Mouse (Mus musculus) right cerebral cortex, adult 2 months (tissue): ENCODE measurements around the gene Dis3.
"Not testable (repeated sequence)": the region's sequence is repeated elsewhere in the genome, so short reads cannot be mapped to it uniquely, and the experiment has no call there.

Experiments used
- DNase-seq, 2 experiments: peaks; one replicate each; pipeline ENCODE4 v3.0.0; 2021 to 2022; ENCODE audit warnings: low spot score in 2 of 2

Dis3 gene

GRCm38 (mm10) chr14:99063091-99063490, 36.5 kb downstream of the Dis3 start:
- DNase-seq = no peak

GRCm38 (mm10) chr14:99060616-99061015, 39.0 kb downstream of the Dis3 start:
- peak; percentile 41 to 45 for DNase-seq

- DNase-seq = peak; percentile 40 to 41
These were observed 40.5 kb downstream of the Dis3 start for GRCm38 (mm10) chr14:99058959-99059586.

DNA sequence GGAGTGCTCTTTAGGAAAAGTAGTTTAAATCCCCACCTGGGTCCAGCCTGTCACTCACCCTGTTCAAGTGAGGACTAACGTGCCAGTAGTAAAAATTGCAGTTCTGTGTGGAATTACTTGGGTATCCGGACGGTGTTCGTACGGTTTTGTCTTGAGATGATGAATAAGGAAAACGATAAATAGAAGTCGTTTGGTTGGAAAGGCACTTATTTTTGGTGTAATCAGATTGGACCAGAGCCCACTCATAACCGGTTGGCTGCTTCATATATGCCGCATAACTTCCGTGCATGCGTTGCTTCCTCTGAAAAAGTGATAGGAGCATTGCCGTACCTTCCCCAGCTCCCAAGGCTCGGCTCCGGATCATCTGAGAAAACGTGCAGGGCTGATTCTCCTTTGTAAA, 52.8 kb downstream of the Dis3 start:
- DNase-seq = no peak

DNA sequence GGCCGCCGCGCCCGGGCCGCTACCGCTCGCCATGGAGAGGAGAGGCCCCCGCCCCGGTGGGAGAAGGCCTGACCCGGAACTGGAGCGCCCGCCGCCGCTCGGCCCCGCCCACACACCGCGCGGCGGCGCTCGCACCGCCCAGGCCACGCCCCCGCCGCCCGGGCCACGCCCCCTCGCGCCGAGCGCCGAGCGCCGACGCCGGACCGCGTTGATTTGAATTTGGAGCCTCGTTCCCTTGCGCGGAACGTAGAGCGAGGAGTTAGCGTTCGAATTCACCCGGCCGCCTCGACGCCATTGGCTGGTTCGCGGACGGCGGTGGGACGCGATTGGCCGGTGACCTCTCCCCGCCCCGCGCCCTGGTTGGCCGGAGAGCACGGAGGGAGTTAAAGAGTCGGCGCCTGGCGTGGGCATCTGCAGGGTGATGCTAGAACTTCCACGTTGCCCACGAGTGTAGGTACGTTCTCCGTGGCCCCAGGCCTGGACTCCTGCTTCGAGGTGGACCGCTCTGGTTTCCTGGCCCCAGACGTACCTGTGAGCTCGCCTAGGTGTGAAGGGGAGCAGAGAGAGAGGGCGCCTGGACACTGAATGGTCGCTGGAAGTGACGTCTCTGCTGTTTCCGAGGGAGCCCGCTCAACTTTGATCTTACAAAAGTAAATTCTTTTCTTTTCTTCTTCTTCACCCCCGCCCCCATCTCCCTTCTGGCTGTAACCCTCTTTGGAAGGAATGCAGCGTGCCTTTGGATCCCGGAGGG, 53.4 kb downstream of the Dis3 start, which contains the start of the genes Mzt1 and Bora:
Gene Mzt1, minus strand, starts transcription at position 104 of the 751 bp plus-strand sequence.
Gene Bora, plus strand, starts transcription at position 192 of the 751 bp plus-strand sequence.
- peak; percentile 88 to 92 for DNase-seq

- no peak for DNase-seq
These were observed 54.1 kb downstream of the Dis3 start for GRCm38 (mm10) chr14:99045378-99046030.

- no peak for DNase-seq
These were observed 54.9 kb downstream of the Dis3 start for GRCm38 (mm10) chr14:99044718-99045117.

DNA sequence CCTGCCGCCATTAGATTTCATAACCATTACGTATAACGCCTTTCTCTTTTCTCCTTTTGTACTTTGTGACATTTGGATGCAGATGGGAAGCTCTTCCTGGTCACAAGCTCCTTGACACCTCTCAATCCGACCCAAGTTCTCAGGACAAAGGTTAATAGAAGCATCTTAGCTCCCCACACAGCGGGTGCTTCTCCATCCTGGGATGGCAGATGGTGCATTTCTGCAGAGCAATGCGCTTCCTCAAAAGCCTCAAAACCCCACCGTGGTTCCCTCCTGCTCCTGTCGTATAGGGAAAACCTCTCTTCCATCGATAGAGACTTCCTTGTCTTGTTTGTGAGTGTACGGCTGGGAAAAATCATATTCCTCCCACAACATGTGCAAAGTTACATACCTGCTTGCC, 55.5 kb downstream of the Dis3 start:
- DNase-seq = no peak

DNA sequence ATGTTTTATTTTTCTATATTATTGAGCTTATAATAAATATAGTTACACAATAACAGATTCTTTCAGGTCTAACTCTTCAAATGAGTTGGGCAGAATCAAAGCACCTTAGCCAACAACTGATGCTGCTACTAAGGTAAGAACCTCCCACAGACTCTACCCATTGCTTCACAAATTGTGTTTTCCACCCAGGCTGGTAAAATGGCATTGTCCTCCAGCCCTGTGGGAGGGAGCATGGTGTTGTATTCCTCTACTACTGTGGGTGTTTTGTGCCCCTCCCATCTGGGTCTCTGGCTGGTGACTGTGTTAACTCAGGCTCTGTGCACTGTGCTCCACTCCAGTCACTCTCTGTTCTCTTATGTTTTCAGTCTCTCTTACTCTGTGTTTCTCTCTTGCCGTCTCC, 56.1 kb downstream of the Dis3 start:
- DNase-seq = no peak

DNA sequence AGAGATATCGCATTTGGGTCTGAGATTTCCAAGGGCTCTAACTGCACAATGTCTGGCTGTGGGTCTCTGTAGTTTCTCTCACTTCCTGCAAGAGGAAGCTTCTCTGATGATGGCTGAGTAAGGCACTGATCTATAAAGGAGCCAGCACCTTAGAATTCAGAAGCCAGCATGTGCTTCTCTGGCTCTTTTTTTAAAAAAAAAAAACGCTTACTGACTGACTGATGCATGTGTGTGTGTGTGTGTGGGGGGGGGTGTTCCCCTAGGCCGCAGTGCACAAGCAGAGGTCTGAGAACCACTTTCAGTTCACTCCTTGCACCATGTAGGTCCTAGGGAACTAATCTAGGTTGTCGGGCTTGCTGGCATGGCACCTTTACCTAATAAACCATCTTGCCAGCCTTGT, 58.2 kb downstream of the Dis3 start:
- no peak for DNase-seq

DNA sequence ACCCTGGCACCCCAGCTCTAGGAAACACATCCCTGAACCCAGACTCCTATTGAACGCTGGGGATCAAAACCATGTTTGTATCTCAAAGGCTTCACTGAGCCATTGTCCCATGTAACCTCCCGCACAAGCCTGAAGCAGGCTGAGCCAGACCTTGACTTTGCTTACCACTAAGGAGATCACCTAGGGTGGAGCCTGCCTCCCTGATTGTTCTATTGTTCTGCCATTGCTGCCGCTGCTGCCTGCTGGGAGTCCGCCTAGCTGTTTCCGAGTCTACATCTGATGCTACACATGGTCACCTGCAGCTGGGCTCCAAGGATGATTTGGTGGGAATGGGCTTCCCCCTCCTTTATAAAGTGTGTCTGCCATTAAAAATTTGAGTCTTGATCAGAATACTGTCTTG, 60.3 kb downstream of the Dis3 start:
- DNase-seq = not testable (repeated sequence)

DNA sequence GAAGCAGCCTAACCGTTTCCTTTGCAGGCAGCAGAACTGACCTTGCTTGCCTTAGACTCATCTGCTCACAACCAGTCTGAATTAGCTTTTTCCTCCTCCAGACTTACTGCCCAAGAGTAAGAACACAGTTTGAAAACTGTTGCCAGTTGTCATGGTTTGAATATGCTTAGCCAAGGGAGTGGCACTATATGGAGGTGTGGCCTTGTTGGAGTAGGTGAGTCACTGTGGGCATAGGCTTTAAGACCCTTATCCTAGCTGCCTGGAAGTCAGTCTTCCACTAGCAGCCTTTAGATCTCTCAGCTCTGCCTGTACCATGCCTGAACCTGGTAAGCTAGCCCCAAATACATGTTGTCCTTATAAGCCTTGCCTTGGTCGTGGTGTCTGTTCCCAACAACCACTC, 61.9 kb downstream of the Dis3 start:
- no peak for DNase-seq

DNA sequence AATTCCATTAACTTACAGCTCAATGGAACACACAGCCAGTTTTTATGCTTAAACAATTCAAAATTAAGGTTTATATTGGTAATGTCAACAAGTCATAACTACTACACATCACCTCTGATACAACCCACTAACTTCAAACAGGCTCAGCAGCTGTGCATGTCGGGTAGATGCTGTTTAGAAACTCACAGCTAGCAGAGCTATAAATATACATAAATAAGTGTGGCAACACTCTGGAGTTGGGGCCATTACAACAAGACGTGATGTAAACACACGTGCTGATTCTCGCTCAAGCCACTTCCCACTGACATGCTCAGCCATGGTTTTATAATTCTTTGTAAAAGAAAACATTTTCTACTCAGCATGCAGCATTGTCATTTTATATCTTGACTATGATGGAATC, 63.5 kb downstream of the Dis3 start:
- DNase-seq = no peak

GRCm38 (mm10) chr14:99034851-99035250, 64.7 kb downstream of the Dis3 start:
- DNase-seq = not testable (repeated sequence)

DNA sequence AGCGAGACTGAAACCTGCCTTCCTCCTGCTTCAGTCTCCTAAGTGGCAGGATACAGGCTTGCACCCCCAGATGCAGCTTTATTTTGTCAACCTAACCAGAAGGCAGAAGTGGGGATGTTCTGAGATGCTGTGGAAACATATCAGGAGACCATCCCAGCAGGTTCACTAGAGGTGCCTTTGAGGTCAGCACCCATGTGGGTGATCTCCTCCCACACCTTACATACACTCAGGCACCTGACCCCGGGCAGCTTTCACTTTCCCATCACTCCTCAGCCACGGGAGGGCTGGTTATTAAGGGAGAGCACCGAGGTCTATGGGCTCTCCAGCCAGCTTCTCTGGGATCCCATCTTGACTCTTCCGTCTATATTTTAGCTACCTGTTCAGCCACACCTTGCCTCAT, 67.0 kb downstream of the Dis3 start:
- DNase-seq = no peak

- DNase-seq = no peak
These were observed 68.2 kb downstream of the Dis3 start for GRCm38 (mm10) chr14:99031337-99031873.

GRCm38 (mm10) chr14:99029987-99030386, 69.6 kb downstream of the Dis3 start:
- peak; percentile 23 to 31 for DNase-seq
